Mouse (Mus musculus) naive thymus-derived CD4-positive, alpha-beta T cell, adult 2 months (primary cell): Measurements from ENCODE around the gene Plrg1.

Experiments used
- DNase-seq: peaks from one replicate; pipeline ENCODE4 v3.0.0-alpha.2; 2011; ENCODE audit warnings: low read depth

The Plrg1 gene

DNA sequence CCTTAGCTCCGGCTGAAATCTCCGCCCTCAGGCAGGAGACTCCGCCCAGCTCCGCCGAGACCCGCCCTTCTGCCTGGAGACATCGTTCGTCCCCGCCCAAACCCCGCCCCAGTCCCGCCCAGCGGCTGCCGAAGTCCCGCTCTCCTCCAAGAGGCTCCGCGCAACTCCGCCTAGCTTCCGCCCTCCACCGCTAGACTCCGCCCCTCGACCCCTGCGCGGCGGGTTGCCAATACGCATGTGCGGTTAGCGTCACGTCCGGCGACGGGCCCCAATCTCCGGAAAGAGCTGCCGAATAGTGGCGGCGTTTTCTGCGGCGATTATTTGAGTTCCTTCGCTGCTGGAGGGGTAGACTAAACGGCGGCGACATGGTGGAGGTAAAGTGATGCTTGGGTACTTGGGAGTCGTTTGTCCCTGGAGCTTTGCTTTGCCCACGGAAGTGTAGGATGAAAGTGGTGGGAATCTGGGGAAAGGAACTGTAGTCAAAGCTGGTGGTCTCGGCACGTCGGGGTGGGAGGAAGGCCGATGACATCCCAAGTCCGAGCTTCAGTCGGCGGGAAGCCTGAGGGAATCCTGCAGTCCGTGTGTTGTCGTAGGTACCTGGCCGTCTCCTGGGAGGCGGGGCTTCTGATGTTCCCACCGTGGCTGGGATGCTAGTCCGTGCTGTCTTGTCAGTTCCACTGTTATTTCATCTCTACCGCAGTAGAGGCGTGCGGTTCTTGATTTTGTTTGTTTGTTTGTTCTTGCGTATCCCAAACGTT, at the start of gene Plrg1:
Plrg1 (plus strand) TSS at position 242 of the 758 bp plus-strand sequence.
- peak; percentile 99 for DNase-seq

DNA sequence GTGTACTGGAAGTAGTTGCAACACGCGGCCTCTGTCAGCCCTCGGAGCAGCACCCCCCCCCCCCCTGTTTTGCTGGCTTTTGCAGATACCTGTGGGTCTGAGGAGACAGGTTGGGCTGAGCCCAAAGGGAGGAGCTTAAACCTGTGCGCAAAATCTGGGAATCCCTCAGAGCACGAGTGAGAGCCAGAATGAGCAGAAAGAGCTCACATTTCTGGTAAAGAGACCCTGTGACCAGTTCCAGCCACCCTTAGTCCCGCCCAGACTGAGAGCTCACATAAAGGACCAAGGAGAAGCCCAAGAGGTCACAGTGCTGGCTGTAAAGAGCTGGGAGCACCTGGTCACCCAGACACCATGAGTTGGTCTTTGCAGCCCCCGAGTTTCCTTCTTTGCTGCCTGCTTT, 47.8 kb upstream of the Plrg1 start, which contains the start of gene Fgg:
Fgg (plus strand) TSS at position 168 of the 400 bp plus-strand sequence.
- no peak for DNase-seq

DNA sequence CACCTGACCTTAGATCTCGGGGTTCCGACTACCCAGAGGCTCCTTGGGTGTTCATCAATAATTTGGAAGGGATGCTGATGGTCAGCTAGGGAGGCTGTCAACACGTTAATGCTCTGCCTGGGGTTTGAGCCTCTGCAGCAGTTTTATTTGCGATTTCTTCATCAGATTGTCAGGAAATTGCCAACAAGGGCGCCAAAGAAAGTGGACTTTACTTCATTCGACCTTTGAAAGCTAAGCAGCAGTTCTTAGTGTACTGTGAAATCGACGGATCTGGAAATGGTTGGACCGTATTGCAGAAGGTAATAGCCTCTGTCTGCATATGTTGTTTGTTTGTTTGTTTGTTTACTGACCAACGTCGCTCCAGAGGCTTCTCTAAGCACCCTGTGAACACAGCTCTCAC, 45.0 kb upstream of the Plrg1 start:
- DNase-seq, result no peak

DNA sequence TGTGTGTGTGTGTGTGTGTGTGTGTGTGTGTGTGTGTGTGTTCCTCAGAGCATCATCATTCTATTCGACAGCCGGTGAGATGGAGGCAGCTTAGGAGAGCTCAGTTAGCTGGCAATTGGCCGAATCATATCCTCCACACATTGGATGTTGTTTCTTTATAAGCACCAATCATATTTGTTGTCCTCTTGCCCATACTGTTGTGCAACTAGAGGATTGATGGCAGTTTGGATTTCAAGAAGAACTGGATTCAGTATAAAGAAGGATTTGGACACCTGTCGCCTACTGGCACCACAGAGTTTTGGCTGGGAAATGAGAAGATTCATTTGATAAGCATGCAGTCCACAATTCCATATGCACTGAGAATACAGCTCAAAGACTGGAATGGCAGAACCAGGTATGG, 44.2 kb upstream of the Plrg1 start:
- DNase-seq, result no peak

DNA sequence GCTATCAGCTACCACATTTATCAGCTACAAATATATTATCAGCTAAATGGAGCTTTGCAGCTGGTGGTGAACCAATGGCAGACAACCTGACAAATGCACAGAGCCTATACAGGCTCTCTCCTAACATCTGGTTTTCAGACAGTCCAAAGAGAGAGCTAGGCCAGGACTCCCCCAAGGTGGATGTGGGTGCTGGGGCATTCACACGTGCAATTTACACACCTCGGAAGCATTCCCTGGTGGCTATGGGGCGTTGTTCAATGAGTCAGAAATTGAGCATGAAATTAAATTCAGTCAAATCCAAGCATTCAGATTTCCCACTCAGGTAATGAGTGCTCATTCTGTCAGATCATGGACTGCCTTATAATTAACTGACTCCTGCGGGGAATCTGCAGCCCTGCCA, 43.8 kb upstream of the Plrg1 start:
- DNase-seq, result no peak

DNA sequence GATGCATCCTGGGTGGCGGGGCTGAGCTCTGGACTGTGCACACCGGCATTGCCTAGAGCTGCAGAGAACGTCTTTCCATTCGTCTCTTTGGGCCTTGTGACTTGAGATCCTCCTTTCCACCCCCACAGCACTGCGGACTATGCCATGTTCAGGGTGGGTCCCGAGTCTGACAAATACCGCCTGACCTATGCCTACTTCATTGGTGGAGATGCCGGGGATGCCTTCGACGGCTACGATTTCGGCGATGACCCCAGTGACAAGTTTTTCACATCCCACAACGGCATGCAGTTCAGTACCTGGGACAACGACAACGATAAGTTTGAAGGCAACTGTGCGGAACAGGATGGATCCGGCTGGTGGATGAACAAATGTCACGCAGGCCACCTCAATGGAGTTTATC, 42.7 kb upstream of the Plrg1 start:
- DNase-seq, result no peak

DNA sequence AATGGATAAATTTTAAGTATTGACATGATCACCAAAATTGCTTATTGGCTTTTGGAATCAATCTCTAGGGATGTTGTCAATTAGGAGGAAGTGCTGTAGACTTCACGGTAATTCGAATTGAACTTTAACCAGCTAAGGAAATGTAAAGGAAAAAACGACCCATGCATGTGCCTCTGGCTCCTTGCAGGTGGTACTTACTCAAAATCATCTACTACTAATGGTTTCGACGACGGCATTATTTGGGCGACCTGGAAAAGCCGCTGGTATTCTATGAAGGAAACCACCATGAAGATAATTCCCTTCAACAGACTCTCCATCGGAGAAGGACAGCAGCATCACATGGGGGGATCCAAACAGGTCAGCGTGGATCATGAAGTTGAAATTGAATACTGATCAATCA, 41.4 kb upstream of the Plrg1 start:
- no peak for DNase-seq

DNA sequence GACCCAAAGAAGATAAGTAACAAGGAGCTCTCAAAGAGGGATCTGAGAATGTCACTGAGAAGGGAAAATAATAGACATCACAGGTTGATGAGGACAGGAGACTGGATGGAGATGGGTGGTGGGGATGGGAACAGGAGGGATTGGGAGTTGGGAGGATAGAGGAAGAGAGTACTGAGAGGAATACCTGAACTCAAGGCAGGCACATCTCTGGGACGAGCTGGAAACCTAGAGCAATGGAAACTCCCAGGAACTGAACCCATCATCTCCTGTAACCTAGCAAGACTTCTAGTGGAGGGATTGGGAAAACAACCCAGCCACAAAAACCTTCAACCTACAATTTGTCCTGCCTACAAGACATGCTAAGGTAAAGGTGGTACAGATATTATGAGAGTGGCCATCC, 39.1 kb upstream of the Plrg1 start:
- DNase-seq, result no peak

DNA sequence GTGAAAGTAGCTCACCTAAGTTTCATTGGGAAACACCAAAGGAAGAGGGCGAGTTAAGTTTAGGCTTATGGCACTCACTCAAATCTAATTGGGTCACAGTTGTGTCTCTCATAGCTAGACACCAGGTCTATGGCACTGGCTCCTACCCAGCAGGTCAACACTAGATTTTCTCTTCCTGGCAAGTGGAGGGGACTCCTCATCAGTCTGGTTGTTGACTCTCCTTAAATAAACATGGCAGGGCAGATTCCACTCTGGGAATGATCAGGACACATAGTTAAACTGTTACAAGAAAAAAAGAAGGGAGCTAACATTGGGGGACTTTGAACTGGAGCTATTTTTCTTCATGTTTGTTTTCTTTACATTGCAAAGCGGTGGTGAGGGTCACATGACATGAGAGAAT, 34.9 kb upstream of the Plrg1 start:
- DNase-seq, result no peak

DNA sequence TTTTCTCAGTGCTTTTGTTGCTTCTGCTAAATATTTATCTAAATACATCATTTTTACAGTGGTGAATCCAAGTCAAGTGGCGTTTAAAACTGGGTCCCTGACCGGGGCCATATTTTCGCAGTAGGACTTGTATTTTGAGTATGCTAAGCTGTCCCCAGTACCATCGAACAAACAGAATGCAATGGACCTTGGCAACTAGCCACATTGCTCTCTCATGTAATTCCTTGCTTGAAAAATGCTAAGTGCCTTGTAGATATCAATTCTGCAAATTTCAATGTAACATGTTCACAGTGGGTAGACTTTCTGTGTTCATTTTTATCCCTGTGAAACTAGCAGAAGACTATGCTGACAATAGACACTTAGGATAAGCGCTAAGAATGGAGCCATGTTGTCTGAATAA, 34.1 kb upstream of the Plrg1 start:
- no peak for DNase-seq

DNA sequence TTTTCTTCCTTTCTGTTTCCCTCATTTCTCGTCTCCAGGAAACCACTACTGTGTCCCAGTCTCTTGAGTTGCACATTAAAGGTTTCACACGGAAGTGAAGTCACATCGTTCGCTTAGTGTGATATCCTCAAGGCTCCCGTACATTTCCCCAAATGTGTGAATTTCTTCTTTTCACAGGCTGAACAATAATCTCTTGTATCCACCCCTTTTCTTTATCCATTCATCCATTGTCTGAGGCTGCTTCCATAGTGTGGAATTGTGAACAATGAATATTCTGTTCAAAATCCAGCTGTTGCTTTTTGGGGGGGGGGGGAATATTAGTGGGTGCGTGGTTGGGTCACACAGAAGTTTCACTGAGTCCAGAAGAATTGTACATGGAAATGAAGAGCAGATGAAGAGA, 30.3 kb upstream of the Plrg1 start:
- DNase-seq, result no peak

DNA sequence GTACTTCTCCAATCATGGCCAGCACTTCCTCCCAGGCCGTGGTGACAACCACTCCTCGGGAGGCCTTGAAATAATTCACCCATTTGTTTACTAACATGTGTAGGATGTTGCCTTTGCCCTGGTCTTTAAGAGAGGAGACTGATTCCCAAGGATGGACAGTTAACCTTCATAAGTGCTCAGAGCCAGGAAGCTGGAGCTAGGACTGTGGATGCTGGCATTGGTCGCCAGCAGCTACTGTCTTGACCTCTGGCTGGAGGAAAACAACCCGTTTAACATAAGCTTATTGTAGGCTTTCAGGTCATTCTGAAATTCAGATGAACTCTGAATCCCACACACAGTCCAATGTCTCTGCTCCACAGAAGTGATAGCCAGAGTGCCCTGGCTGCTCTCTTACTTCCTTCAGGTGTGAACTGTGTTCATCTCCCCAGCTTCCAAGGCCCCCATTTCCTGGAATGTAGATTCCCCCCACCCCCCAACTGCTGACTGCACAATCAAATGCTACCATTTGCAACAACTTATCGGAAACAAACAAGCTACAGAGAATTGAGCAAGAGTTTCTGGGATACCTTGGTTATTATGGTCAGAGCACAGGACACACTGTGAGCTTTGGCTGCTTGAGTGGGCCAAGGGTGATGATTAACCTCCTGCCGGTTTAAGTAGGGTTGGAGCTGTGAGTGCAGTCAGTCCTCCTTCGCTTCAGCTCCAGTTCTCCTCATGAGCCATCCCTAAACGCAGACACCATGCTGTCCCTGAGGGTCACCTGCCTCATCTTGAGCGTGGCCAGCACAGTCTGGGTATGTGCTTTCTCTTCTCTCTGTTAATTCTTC, 29.6 kb upstream of the Plrg1 start, which contains the start of gene Fga:
Fga (plus strand) TSS at position 602 of the 827 bp plus-strand sequence.
- no peak for DNase-seq

DNA sequence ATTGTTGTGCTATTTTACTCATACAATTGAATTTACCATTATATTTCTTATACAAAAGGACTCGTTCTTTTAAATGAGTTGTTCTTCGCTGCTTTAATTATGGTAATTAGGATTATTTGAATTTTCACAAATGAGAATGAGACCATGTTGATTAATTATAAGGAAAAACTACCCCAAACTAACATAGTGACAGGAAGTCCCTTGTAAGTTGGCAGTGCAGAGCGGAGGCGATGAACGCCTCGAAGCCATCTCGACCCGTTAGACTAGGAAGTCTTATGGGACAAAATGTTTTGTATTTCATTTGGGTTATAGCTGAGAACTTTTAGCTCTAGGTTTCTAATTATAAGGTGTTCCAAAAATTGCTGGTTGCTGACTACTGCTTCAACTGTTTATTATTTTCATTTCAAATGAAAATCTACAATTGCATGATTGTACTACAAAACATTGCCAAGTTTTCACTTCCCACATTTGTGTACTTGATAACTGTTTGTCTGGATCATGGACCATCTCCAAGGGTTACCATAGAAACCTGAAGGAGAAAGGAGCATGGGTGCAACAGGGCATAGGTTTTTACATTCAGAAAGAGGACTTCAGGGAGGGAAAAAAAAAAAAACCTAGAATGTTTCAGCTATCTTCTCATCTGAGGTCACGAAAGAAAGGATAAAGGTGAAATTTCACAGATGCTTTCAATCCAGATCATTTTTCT, 27.6 kb upstream of the Plrg1 start:
- no peak for DNase-seq

DNA sequence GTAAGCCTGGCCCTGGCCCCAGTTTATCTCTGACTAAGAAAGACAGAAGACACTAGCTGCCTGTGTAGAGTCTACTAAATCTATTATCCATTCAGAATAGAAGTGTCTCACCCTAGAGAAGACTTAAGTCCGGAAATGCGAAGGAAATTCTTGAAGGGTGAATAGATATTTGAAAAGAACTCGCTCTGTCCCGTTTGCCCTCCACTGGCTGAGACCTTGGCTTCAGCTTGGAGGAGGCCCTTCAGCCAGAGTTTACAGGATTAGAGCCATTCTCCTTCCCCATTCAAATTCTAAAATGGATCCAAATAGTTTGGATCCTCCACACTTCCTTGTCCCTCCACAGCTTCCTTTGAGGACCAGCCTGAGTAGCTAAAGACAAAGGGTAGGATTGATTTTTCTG, 25.0 kb upstream of the Plrg1 start:
- DNase-seq, result no peak

DNA sequence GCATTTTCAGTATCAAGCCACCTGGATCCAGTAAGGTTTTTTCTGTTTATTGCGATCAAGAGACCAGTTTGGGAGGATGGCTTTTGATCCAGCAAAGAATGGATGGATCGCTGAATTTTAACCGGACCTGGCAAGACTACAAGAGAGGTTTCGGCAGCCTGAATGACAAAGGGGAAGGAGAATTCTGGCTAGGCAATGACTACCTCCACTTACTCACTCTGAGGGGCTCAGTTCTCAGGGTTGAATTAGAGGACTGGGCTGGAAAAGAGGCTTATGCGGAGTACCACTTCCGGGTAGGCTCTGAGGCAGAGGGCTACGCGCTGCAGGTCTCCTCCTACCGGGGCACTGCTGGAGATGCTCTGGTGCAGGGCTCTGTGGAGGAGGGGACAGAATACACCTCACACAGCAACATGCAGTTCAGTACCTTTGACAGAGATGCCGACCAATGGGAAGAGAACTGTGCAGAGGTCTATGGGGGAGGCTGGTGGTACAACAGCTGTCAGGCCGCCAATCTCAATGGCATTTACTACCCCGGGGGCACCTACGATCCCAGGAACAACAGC, 22.5 kb upstream of the Plrg1 start:
- no peak for DNase-seq

DNA sequence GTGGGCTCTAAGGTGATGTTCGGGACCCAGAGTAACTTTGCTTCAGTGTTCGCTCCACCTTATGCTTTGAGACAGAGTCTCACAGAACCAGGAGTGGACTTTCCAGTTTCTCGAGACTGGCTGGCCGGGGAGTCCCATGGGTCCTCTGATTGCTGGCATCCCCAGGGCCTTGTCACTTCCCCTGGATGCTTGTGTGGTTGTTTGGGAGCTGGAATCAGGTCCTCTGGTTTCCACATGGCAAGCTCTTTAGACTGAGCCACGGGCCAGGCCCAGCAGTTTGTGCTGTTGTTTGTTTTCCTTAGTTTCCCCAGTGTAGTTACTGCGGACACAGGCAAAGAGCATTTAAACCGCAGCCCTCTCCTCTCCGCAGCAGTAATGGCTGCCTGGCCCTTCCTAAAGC, 21.5 kb upstream of the Plrg1 start:
- no peak for DNase-seq

DNA sequence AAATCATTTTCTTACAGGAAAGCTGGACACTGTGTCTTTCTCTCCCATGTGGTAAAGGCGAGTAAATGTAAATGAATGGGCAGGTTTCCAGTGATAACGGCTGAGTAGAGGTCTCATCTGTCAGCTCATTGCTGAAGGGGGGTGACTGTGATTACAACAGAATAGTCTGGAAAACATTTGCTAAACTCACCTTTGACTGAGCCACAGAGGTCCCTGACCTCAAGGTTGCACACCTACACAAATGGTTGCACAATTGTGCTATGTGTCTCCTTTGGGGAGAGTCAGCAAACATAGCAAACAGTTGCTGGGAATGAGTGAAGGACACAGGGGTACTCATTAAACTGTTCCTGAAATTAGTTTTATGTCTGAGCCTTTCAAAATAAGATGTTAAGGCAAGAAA, 16.5 kb upstream of the Plrg1 start:
- no peak for DNase-seq

DNA sequence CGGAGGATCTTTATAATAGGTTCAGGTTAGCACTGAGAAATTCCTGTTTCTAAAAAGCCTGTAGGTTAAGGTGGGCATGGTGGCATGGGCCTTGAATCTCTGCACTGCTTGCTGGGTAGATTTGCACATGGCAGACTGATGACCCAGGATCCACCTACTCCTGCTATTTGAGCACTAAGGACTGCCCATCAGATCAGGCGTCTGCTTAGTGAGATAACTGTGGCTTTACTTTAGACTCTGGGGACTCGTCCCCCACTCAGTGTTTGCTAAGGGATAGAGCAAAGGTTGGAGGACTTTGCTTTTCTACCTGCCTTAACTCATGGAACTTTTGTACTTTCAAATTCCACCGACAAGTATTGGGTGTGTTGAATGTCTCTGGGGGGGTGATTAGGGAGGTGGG, 15.7 kb upstream of the Plrg1 start:
- no peak for DNase-seq

DNA sequence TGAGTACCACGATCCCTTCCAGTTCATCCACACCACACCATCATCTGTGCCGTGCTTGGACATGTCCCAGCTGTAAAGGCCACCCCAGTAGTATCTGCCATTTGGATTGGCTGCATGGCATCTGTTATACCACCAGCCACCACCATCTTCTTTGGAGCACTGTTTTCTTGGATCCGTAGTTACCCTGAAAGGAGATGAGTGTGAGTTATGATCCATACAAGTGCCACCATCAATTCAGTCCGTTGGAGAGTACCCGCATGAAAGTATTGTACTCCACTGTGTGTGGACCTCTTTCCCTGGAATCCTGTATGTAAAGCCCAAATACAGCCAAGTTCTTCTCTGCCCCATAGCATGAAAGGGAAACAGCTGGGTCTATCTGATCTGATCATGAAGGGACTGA, 12.9 kb upstream of the Plrg1 start:
- DNase-seq, result no peak

DNA sequence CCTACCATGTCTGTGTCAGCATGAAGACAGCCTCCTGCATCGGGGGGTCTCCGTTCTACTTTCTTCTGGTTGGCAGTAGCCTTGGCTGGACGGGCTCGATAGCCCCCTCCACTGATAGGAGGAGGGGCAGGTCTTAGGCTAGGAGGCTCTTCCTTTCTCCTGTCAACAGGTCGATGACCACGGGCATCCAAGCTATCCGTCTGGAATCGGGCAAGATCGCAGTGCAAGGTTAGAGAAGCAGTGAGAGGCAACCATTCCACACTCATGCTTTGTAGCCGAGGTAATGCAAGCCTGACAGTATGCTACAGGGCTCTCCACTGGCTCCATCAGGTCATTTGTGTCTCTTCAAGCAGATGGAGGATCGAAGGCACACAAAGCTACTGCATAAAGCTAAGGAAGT, 8.7 kb upstream of the Plrg1 start:
- DNase-seq, result no peak

DNA sequence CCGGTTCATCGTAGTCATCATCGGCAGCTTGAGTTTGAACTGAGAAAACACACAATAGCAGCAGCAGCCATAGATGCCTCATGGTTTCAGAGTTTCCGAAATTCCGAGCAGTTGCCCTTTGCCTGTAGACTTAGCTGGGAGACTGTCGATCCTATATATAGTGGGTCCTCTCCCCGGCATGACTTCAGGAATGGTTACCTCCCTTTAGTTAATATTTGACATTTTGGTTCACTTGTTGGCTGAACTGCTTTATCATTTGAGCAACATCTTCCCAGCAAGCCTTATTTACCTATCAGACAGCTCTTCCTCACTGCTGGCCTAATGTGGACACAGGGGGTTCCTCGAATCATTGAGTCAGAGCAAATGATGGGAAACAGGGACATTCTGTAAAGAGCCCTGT, 5.6 kb upstream of the Plrg1 start, which contains the start of gene Fgb:
Fgb (minus strand) TSS at position 184 of the 400 bp plus-strand sequence.
- no peak for DNase-seq

DNA sequence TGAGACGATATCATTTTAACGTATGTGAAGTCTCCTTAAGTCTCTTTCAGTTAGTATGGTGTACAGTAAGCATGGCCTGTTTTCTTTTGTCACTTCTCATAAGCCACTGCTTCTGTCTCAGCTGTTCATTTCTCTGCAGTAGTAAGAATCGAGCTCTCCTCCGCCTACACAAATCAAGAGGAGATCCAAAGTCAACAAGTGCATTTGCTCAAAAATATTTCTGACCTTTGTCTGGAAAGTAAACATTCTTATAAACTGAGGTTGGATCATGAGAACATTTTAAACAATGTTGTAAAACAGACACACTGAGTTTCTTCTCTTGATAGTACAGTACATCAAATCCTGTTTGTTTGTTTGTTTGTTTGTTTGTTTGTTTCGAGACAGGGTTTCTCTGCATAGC, 4.7 kb upstream of the Plrg1 start:
- no peak for DNase-seq
